Mouse (Mus musculus): ENCODE results near the gene Tcp11l2. TPM values are rescaled to one million over a fixed set of nuclear protein-coding genes. Genes with fewer than 3 reads are reported as not detected.
A peak's percentile ranks its signal among the peaks of the same experiment; 100 is the strongest.

Tcp11l2 gene
- polyA plus RNA-seq, 1 experiment, result 0.15 TPM

DNA sequence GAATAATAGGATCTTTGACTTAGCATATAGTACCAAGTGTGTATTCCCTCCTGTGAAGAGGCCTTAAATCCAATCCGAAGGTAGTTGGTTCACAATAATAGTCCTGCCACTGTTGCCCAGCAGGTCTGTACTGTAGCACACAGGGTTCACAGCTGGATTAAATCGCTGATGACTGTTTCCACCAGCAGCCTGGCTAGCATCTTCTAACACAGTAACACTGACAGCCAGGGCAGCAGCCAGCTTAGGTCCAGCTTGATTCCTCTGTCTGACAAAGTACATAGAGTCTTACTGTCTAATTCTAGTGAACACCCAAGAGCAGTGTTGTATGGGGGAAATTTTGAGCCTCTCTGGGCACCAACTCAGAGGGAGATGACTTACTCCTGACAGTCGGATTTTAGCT lies 16.3 kb downstream of the Tcp11l2 start:
- H3K27me3 ChIP-seq (replicated peaks), result peaks cover 7% of the 10 kb centered on the region
- peaks cover 75% of the 10 kb centered on the region for H3K36me3 ChIP-seq (replicated peaks; ENCODE audit: low read length)
- H3K4me3 ChIP-seq (replicated peaks), result no peak overlapping the region
- H3K9me3 ChIP-seq, result no peaks in the 10 kb centered on the region
- H3K4me1 ChIP-seq, result peaks cover 10% of the 10 kb centered on the region; the same call in 1 of the 2 replicates
- no peak for TF ChIP-seq FLI1 (IDR thresholded peaks at IDR 0.05; ENCODE audit: low read length)
- no peak for TF ChIP-seq GATA1 (IDR thresholded peaks at IDR 0.05; ENCODE audit: borderline replicate concordance, low read length)

GRCm38 (mm10) chr10:84597127-84597785 lies 20.8 kb downstream of the Tcp11l2 start:
- H3K4me3 ChIP-seq (replicated peaks), result no peak overlapping the region
- TF ChIP-seq GATA1 (IDR thresholded peaks at IDR 0.05; ENCODE audit: borderline replicate concordance, low read length), result no peak
- no peak for TF ChIP-seq FLI1 (IDR thresholded peaks at IDR 0.05; ENCODE audit: low read length)
- H3K9me3 ChIP-seq, result no peaks in the 10 kb centered on the region
- peaks cover 48% of the 10 kb centered on the region for H3K36me3 ChIP-seq (replicated peaks; ENCODE audit: low read length)
- H3K4me1 ChIP-seq, result peaks cover 10% of the 10 kb centered on the region
- H3K27me3 ChIP-seq (replicated peaks), result peaks cover 13% of the 10 kb centered on the region

GRCm38 (mm10) chr10:84598172-84598571 lies 21.7 kb downstream of the Tcp11l2 start:
- peaks cover 19% of the 10 kb centered on the region for H3K4me1 ChIP-seq
- no peak overlapping the region for H3K4me3 ChIP-seq (replicated peaks)
- H3K9me3 ChIP-seq, result no peaks in the 10 kb centered on the region
- TF ChIP-seq FLI1 (IDR thresholded peaks at IDR 0.05; ENCODE audit: low read length) (no peak), GATA1 (IDR thresholded peaks at IDR 0.05; ENCODE audit: borderline replicate concordance, low read length) (no peak)
- peaks cover 48% of the 10 kb centered on the region for H3K36me3 ChIP-seq (replicated peaks; ENCODE audit: low read length)
- peaks cover 21% of the 10 kb centered on the region for H3K27me3 ChIP-seq (replicated peaks)

- Histone ChIP-seq H3K4me1 (peaks cover 38% of the 10 kb centered on the region), H3K4me3 (replicated peaks) (no peak overlapping the region), H3K36me3 (replicated peaks; ENCODE audit: low read length) (peaks cover 52% of the 10 kb centered on the region), H3K9me3 (no peaks in the 10 kb centered on the region), H3K27me3 (replicated peaks) (peaks cover 22% of the 10 kb centered on the region)
- no peak for TF ChIP-seq FLI1 (IDR thresholded peaks at IDR 0.05; ENCODE audit: low read length)
- no peak for TF ChIP-seq GATA1 (IDR thresholded peaks at IDR 0.05; ENCODE audit: borderline replicate concordance, low read length)
Measured at GRCm38 (mm10) chr10:84600136-84600535, 23.7 kb downstream of the Tcp11l2 start.

- no peak for TF ChIP-seq GATA1 (IDR thresholded peaks at IDR 0.05; ENCODE audit: borderline replicate concordance, low read length)
- TF ChIP-seq FLI1 (IDR thresholded peaks at IDR 0.05; ENCODE audit: low read length), result no peak
Measured at GRCm38 (mm10) chr10:84604335-84604734, 27.9 kb downstream of the Tcp11l2 start.

DNA sequence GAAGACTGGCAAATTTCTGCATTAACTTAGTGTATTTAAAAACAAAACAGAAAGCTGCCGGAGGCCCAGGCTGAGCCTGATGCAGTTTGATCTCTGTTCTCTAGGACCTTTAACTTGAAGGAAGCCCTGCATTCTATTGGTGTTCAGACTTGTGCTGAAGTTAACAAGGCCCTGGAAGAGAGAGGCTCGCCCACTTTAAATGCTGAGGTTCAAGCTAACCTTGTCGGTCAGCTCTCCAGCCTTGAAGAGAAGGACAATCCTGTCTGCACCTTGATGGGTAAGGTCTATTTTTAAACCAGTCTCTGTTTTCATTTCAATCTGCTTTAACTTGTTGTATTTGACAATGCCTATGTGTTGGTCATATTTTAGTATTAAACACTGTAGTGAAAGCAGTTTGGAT lies 31.9 kb downstream of the Tcp11l2 start:
- peaks cover 52% of the 10 kb centered on the region for H3K4me1 ChIP-seq
- no peak overlapping the region for H3K4me3 ChIP-seq (replicated peaks)
- no peak for TF ChIP-seq GATA1 (IDR thresholded peaks at IDR 0.05; ENCODE audit: borderline replicate concordance, low read length)
- TF ChIP-seq FLI1 (IDR thresholded peaks at IDR 0.05; ENCODE audit: low read length), result no peak
- H3K36me3 ChIP-seq (replicated peaks; ENCODE audit: low read length), result peaks cover 83% of the 10 kb centered on the region
- H3K9me3 ChIP-seq, result no peaks in the 10 kb centered on the region
- H3K27me3 ChIP-seq (replicated peaks), result peaks cover 9% of the 10 kb centered on the region

More at GRCm38 (mm10) chr10:84604335-84604734, 27.9 kb downstream of the Tcp11l2 start:
- H3K9me3 ChIP-seq, result no peaks in the 10 kb centered on the region
- H3K4me1 ChIP-seq, result peaks cover 38% of the 10 kb centered on the region
- H3K36me3 ChIP-seq (replicated peaks; ENCODE audit: low read length), result peaks cover 75% of the 10 kb centered on the region
- H3K27me3 ChIP-seq (replicated peaks), result peaks cover 22% of the 10 kb centered on the region
- no peak overlapping the region for H3K4me3 ChIP-seq (replicated peaks)

DNA sequence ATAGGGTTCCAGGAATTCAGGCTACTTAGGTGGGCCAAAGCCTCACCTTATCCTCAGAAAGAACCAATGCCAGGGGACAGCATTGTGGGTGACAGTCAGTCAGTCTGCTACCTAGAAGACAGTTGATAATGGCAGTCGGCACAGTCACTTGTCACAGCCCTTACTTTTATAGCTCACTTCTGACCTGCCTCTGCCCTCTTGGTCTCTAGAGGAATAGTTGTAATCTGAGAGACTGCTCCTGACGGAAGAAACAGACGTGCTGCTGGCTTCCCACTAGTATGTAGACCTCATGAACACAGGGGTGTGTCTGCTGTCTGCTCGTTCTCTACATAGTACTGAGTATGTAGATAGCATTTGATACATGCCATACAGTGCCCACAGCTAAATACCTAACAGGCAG lies 33.9 kb downstream of the Tcp11l2 start:
- Histone ChIP-seq H3K9me3 (no peaks in the 10 kb centered on the region), H3K36me3 (replicated peaks; ENCODE audit: low read length) (peaks cover 78% of the 10 kb centered on the region), H3K27me3 (replicated peaks) (peaks cover 8% of the 10 kb centered on the region), H3K4me1 (peaks cover 43% of the 10 kb centered on the region), H3K4me3 (replicated peaks) (no peak overlapping the region)
- no peak for TF ChIP-seq FLI1 (IDR thresholded peaks at IDR 0.05; ENCODE audit: low read length)

DNA sequence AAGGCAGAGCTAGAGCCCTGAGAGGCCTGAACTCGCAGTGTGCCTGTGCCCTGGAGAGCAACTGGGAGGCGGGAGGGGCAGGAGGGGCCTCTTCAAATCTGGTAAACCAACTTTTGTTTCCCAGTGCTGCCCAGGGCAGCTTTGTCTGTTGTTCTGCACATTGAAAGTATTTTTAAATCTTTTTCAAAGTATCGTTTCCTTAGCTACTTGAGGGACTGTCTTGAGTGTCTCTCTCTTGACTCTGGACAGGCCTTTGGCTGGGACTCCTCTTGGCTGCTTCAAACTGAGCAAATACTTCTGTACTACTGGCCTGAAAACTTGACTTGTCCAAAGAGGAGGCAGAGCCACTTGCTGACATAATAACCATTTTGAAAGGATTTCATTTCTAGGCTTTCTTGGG lies 34.4 kb downstream of the Tcp11l2 start:
- H3K4me3 ChIP-seq (replicated peaks), result no peak overlapping the region
- peaks cover 43% of the 10 kb centered on the region for H3K4me1 ChIP-seq
- TF ChIP-seq GATA1 (IDR thresholded peaks at IDR 0.05; ENCODE audit: borderline replicate concordance, low read length) (no peak), FLI1 (IDR thresholded peaks at IDR 0.05; ENCODE audit: low read length) (no peak)
- H3K36me3 ChIP-seq (replicated peaks; ENCODE audit: low read length), result peaks cover 74% of the 10 kb centered on the region
- peaks cover 6% of the 10 kb centered on the region for H3K27me3 ChIP-seq (replicated peaks)
- no peaks in the 10 kb centered on the region for H3K9me3 ChIP-seq

DNA sequence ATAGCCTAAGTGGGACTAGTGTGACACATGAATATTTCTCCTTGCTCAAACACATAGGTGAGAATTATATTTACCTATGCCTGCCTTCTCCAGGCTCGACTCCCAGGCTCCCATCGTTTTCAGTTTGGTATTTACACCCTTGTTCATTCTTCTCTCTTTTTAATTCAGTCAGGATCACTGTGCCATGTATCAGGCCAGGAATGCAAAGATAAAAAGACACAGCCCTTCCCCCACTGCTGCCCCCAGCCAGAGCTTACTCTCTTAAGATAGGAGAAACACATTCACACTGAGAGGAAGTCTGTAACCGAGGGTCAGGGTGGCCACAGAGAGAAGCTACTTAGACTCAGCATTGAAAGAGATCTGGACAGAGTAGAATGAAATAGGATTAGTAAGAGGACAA lies 35.2 kb downstream of the Tcp11l2 start:
- peaks cover 3% of the 10 kb centered on the region for H3K27me3 ChIP-seq (replicated peaks)
- peaks cover 44% of the 10 kb centered on the region for H3K4me1 ChIP-seq
- no peak overlapping the region for H3K4me3 ChIP-seq (replicated peaks)
- H3K9me3 ChIP-seq, result no peaks in the 10 kb centered on the region
- H3K36me3 ChIP-seq (replicated peaks; ENCODE audit: low read length), result peaks cover 71% of the 10 kb centered on the region
- TF ChIP-seq GATA1 (IDR thresholded peaks at IDR 0.05; ENCODE audit: borderline replicate concordance, low read length), result no peak
- no peak for TF ChIP-seq FLI1 (IDR thresholded peaks at IDR 0.05; ENCODE audit: low read length)

DNA sequence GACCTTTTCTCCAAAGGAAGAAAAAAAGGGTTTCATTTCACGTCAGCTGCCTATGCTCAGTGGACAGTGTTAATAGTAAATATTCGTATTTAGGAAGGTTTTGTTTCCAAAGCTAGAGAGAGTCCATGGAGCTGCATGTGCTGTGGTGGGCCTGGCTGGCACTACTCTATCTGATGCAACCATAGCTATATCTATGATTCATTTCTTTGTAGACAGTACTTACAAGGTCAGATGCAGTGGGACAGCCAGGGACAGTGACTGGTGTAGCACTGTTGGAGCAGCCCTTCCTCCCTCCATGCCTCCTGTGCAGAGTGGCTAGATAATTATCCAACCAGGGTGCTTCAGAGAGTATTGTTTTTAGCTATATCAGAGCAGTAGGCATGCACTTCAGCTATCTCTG lies 35.9 kb downstream of the Tcp11l2 start:
- Histone ChIP-seq H3K9me3 (no peaks in the 10 kb centered on the region), H3K4me3 (replicated peaks) (peak overlapping the region; percentile 13), H3K27me3 (replicated peaks) (peaks cover 2% of the 10 kb centered on the region), H3K36me3 (replicated peaks; ENCODE audit: low read length) (peaks cover 69% of the 10 kb centered on the region), H3K4me1 (peaks cover 44% of the 10 kb centered on the region)
- TF ChIP-seq GATA1 (IDR thresholded peaks at IDR 0.05; ENCODE audit: borderline replicate concordance, low read length) (no peak), FLI1 (IDR thresholded peaks at IDR 0.05; ENCODE audit: low read length) (no peak)
